Mouse (Mus musculus): ENCODE data around the gene Kif20b.

The Kif20b gene

GRCm38 (mm10) chr19:34921652-34922602 is at the start of gene Kif20b:
TSS of gene Kif20b (plus strand) at chr19:34922361.
- peak; percentile 97 for DNase-seq

- DNase-seq, result no peak
Observed at GRCm38 (mm10) chr19:34876676-34877075, 45.5 kb upstream of the Kif20b start.

GRCm38 (mm10) chr19:34877898-34878602 is 44.1 kb upstream of the Kif20b start:
- DNase-seq, result peak; percentile 92

- peak; percentile 80 for DNase-seq
Observed at GRCm38 (mm10) chr19:34878603-34879541, 43.3 kb upstream of the Kif20b start, which contains the start of gene Pank1. TSS of gene Pank1 (minus strand) at chr19:34879455.

GRCm38 (mm10) chr19:34879624-34880023 is 42.5 kb upstream of the Kif20b start:
- DNase-seq, result no peak

GRCm38 (mm10) chr19:34881160-34881559 is 41.0 kb upstream of the Kif20b start:
- no peak for DNase-seq

- DNase-seq, result no peak
Observed at GRCm38 (mm10) chr19:34882443-34882842, 39.7 kb upstream of the Kif20b start.

- no peak for DNase-seq
Observed at GRCm38 (mm10) chr19:34883526-34884224, 38.5 kb upstream of the Kif20b start.

- DNase-seq, result no peak
Observed at GRCm38 (mm10) chr19:34886324-34886723, 35.8 kb upstream of the Kif20b start.

GRCm38 (mm10) chr19:34890981-34891380 is 31.2 kb upstream of the Kif20b start:
- DNase-seq, result no peak

- DNase-seq, result no peak
Observed at GRCm38 (mm10) chr19:34891590-34891989, 30.6 kb upstream of the Kif20b start.

GRCm38 (mm10) chr19:34895082-34895481 is 27.1 kb upstream of the Kif20b start:
- DNase-seq, result no peak

- DNase-seq, result no peak
Observed at GRCm38 (mm10) chr19:34897082-34897965, 24.8 kb upstream of the Kif20b start.

GRCm38 (mm10) chr19:34898941-34899340 is 23.2 kb upstream of the Kif20b start:
- DNase-seq, result no peak

- no peak for DNase-seq
Observed at GRCm38 (mm10) chr19:34901266-34901665, 20.9 kb upstream of the Kif20b start.

GRCm38 (mm10) chr19:34901735-34902134 is 20.4 kb upstream of the Kif20b start:
- DNase-seq, result no peak

- DNase-seq, result no peak
Observed at GRCm38 (mm10) chr19:34904032-34904431, 18.1 kb upstream of the Kif20b start.

- no peak for DNase-seq
Observed at GRCm38 (mm10) chr19:34905424-34905823, 16.7 kb upstream of the Kif20b start.

- no peak for DNase-seq
Observed at GRCm38 (mm10) chr19:34906772-34907171, 15.4 kb upstream of the Kif20b start.

GRCm38 (mm10) chr19:34912366-34912765 is 9.8 kb upstream of the Kif20b start:
- DNase-seq, result no peak

GRCm38 (mm10) chr19:34920066-34920465 is 2.1 kb upstream of the Kif20b start:
- DNase-seq, result no peak

Data from embryo, embryonic 11 days (tissue).